Mouse (Mus musculus): ENCODE measurements around the gene Zkscan6. TPM values are rescaled to one million over a fixed set of nuclear protein-coding genes. Genes with fewer than 3 reads are reported as not detected.

Zkscan6 gene
- polyA plus RNA-seq, 1 experiment from 2014 or later = 9.3 TPM

- ATAC-seq = no peak
- Histone ChIP-seq H3K27ac (ENCODE audit: low read depth, low read length) (no peak overlapping the region), H3K27me3 (replicated peaks; ENCODE audit: control insufficient read depth, insufficient read depth, low read length) (no peaks in the 10 kb centered on the region), H3K4me3 (ENCODE audit: low read depth, low read length) (no peak overlapping the region), H3K4me2 (replicated peaks; ENCODE audit: low read depth) (no peak overlapping the region), H3K9ac (ENCODE audit: low read depth, low read length) (no peak overlapping the region), H3K36me3 (ENCODE audit: control insufficient read depth, insufficient read depth) (no peaks in the 10 kb centered on the region), H3K4me1 (replicated peaks; ENCODE audit: control insufficient read depth, insufficient read depth, low read length) (peaks cover 13% of the 10 kb centered on the region; the same call in 1 of the 2 replicates), H3K9me3 (ENCODE audit: control insufficient read depth) (no peaks in the 10 kb centered on the region)
- no peak for TF ChIP-seq CTCF (IDR thresholded peaks at IDR 0.05; ENCODE audit: low read depth)
- WGBS = 72% methylated on average over 2 of the region's 2 CpGs
Observed at GRCm38 (mm10) chr11:65773535-65773934, 33.4 kb upstream of the Zkscan6 start.

GRCm38 (mm10) chr11:65773946-65774656 lies 32.9 kb upstream of the Zkscan6 start:
- no peak for ATAC-seq
- no peak overlapping the region for H3K9ac ChIP-seq (ENCODE audit: low read depth, low read length)
- H3K27ac ChIP-seq (ENCODE audit: low read depth, low read length) = no peak overlapping the region
- H3K4me1 ChIP-seq (replicated peaks; ENCODE audit: control insufficient read depth, insufficient read depth, low read length) = peaks cover 13% of the 10 kb centered on the region; the same call in 1 of the 2 replicates
- no peaks in the 10 kb centered on the region for H3K9me3 ChIP-seq (ENCODE audit: control insufficient read depth)
- no peaks in the 10 kb centered on the region for H3K36me3 ChIP-seq (ENCODE audit: control insufficient read depth, insufficient read depth)
- no peaks in the 10 kb centered on the region for H3K27me3 ChIP-seq (replicated peaks; ENCODE audit: control insufficient read depth, insufficient read depth, low read length)
- 57% methylated on average over 6 of the region's 6 CpGs for WGBS
- no peak overlapping the region for H3K4me3 ChIP-seq (ENCODE audit: low read depth, low read length)
- no peak for TF ChIP-seq CTCF (IDR thresholded peaks at IDR 0.05; ENCODE audit: low read depth)
- H3K4me2 ChIP-seq (replicated peaks; ENCODE audit: low read depth) = no peak overlapping the region

- no peaks in the 10 kb centered on the region for H3K9me3 ChIP-seq (ENCODE audit: control insufficient read depth)
- peaks cover 13% of the 10 kb centered on the region; the same call in 1 of the 2 replicates for H3K4me1 ChIP-seq (replicated peaks; ENCODE audit: control insufficient read depth, insufficient read depth, low read length)
- H3K27me3 ChIP-seq (replicated peaks; ENCODE audit: control insufficient read depth, insufficient read depth, low read length) = no peaks in the 10 kb centered on the region
- H3K36me3 ChIP-seq (ENCODE audit: control insufficient read depth, insufficient read depth) = peaks cover 3% of the 10 kb centered on the region; the same call in 1 of the 2 replicates
- no peak overlapping the region for H3K4me3 ChIP-seq (ENCODE audit: low read depth, low read length)
- ATAC-seq = peak; percentile 80
- H3K9ac ChIP-seq (ENCODE audit: low read depth, low read length) = 0 out of 2 replicates have a peak overlapping the region, but pooled peaks have one; percentile 7
- peak overlapping the region; percentile 41 for H3K4me2 ChIP-seq (replicated peaks; ENCODE audit: low read depth)
- TF ChIP-seq CTCF (IDR thresholded peaks at IDR 0.05; ENCODE audit: low read depth) = no peak
- H3K27ac ChIP-seq (ENCODE audit: low read depth, low read length) = peak overlapping the region; percentile 84
- WGBS = 43% methylated on average over 2 of the region's 2 CpGs
Observed at GRCm38 (mm10) chr11:65776906-65777611, 29.9 kb upstream of the Zkscan6 start.

- Histone ChIP-seq H3K4me1 (replicated peaks; ENCODE audit: control insufficient read depth, insufficient read depth, low read length) (peaks cover 13% of the 10 kb centered on the region; the same call in 1 of the 2 replicates), H3K27ac (ENCODE audit: low read depth, low read length) (peak overlapping the region; percentile 84)
- no peak for ATAC-seq
Observed at GRCm38 (mm10) chr11:65777810-65778209, 29.2 kb upstream of the Zkscan6 start.

GRCm38 (mm10) chr11:65779066-65779465 lies 27.9 kb upstream of the Zkscan6 start:
- Histone ChIP-seq H3K9me3 (ENCODE audit: control insufficient read depth) (no peaks in the 10 kb centered on the region), H3K4me1 (replicated peaks; ENCODE audit: control insufficient read depth, insufficient read depth, low read length) (peaks cover 13% of the 10 kb centered on the region; the same call in 1 of the 2 replicates), H3K36me3 (ENCODE audit: control insufficient read depth, insufficient read depth) (peaks cover 3% of the 10 kb centered on the region; the same call in 1 of the 2 replicates), H3K9ac (ENCODE audit: low read depth, low read length) (no peak overlapping the region), H3K4me3 (ENCODE audit: low read depth, low read length) (no peak overlapping the region), H3K27me3 (replicated peaks; ENCODE audit: control insufficient read depth, insufficient read depth, low read length) (no peaks in the 10 kb centered on the region), H3K4me2 (replicated peaks; ENCODE audit: low read depth) (no peak overlapping the region), H3K27ac (ENCODE audit: low read depth, low read length) (no peak overlapping the region; the same call in 1 of the 2 replicates)
- no peak for TF ChIP-seq CTCF (IDR thresholded peaks at IDR 0.05; ENCODE audit: low read depth)
- ATAC-seq = no peak
- 65% methylated on average over 1 of the region's 1 CpGs for WGBS

More at GRCm38 (mm10) chr11:65777810-65778209, 29.2 kb upstream of the Zkscan6 start:
- TF ChIP-seq CTCF (IDR thresholded peaks at IDR 0.05; ENCODE audit: low read depth) = no peak
- Histone ChIP-seq H3K9ac (ENCODE audit: low read depth, low read length) (no peak overlapping the region), H3K36me3 (ENCODE audit: control insufficient read depth, insufficient read depth) (peaks cover 3% of the 10 kb centered on the region; the same call in 1 of the 2 replicates), H3K9me3 (ENCODE audit: control insufficient read depth) (no peaks in the 10 kb centered on the region), H3K4me2 (replicated peaks; ENCODE audit: low read depth) (no peak overlapping the region), H3K4me3 (ENCODE audit: low read depth, low read length) (no peak overlapping the region), H3K27me3 (replicated peaks; ENCODE audit: control insufficient read depth, insufficient read depth, low read length) (no peaks in the 10 kb centered on the region)
- WGBS = 41% methylated on average over 5 of the region's 5 CpGs

GRCm38 (mm10) chr11:65779578-65779977 lies 27.4 kb upstream of the Zkscan6 start:
- Histone ChIP-seq H3K4me3 (ENCODE audit: low read depth, low read length) (no peak overlapping the region), H3K4me2 (replicated peaks; ENCODE audit: low read depth) (no peak overlapping the region), H3K9ac (ENCODE audit: low read depth, low read length) (no peak overlapping the region), H3K27ac (ENCODE audit: low read depth, low read length) (no peak overlapping the region), H3K9me3 (ENCODE audit: control insufficient read depth) (no peaks in the 10 kb centered on the region), H3K4me1 (replicated peaks; ENCODE audit: control insufficient read depth, insufficient read depth, low read length) (peaks cover 13% of the 10 kb centered on the region; the same call in 1 of the 2 replicates), H3K36me3 (ENCODE audit: control insufficient read depth, insufficient read depth) (peaks cover 3% of the 10 kb centered on the region; the same call in 1 of the 2 replicates), H3K27me3 (replicated peaks; ENCODE audit: control insufficient read depth, insufficient read depth, low read length) (no peaks in the 10 kb centered on the region)
- ATAC-seq = no peak
- 91% methylated on average over 1 of the region's 1 CpGs for WGBS
- no peak for TF ChIP-seq CTCF (IDR thresholded peaks at IDR 0.05; ENCODE audit: low read depth)

All from intestine, postnatal 0 days (tissue).